Mouse (Mus musculus) hindbrain, embryonic 12.5 days (tissue): ENCODE measurements at regions not wholly inside any gene's neighbourhood (a gene's known extent, or its start where the extent isn't known, plus 50 kb on each side); places are given as distances from the start of the nearest gene placed in this dataset.
A peak's percentile ranks its signal among the peaks of the same experiment; 100 is the strongest.

Source experiments
- ATAC-seq: fragments of 200-750 bp; cut with Nextera tagmentation; 2 replicates; pipeline ENCODE4 v1.8.0; 2017; ENCODE audit warnings: moderate TSS enrichment; ENCODE audit not compliant: low FRiP score
- H3K27ac ChIP-seq: fragments of 300-500 bp; sonication (generic); 2 replicates; pipeline ENCODE4 v1.5.1; 2016; ENCODE audit warnings: mild to moderate bottlenecking
- H3K27me3 ChIP-seq: fragments of 300-500 bp; sonication (generic); 2 replicates; pipeline ENCODE4 v1.6.1; 2016; ENCODE audit warnings: mild to moderate bottlenecking
- H3K36me3 ChIP-seq: fragments of 300-500 bp; sonication (generic); 2 replicates; pipeline ENCODE4 v1.6.1; 2016; ENCODE audit warnings: mild to moderate bottlenecking
- H3K4me1 ChIP-seq: fragments of 300-500 bp; sonication (generic); 2 replicates; pipeline ENCODE4 v1.6.1; 2016
- H3K4me2 ChIP-seq: fragments of 300-500 bp; sonication (generic); replicated peaks from 2 replicates; pipeline ENCODE4 v1.6.1; 2016; ENCODE audit warnings: mild to moderate bottlenecking
- H3K4me3 ChIP-seq: fragments of 300-500 bp; sonication (generic); 2 replicates; pipeline ENCODE4 v1.5.1; 2016; ENCODE audit warnings: mild to moderate bottlenecking
- H3K9ac ChIP-seq: fragments of 300-500 bp; sonication (generic); 2 replicates; pipeline ENCODE4 v1.6.1; 2016; ENCODE audit warnings: mild to moderate bottlenecking, moderate library complexity
- H3K9me3 ChIP-seq: fragments of 300-500 bp; sonication (generic); replicated peaks from 2 replicates; pipeline ENCODE4 v1.6.1; 2016; ENCODE audit warnings: mild to moderate bottlenecking
- WGBS: fragments of 180-500 bp; shearing (Covaris S2); methylation state at CpG from one replicate; pipeline ENCODE4 v1.1.7; 2016; 5-methylcytosine and 5-hydroxymethylcytosine counted together

DNA sequence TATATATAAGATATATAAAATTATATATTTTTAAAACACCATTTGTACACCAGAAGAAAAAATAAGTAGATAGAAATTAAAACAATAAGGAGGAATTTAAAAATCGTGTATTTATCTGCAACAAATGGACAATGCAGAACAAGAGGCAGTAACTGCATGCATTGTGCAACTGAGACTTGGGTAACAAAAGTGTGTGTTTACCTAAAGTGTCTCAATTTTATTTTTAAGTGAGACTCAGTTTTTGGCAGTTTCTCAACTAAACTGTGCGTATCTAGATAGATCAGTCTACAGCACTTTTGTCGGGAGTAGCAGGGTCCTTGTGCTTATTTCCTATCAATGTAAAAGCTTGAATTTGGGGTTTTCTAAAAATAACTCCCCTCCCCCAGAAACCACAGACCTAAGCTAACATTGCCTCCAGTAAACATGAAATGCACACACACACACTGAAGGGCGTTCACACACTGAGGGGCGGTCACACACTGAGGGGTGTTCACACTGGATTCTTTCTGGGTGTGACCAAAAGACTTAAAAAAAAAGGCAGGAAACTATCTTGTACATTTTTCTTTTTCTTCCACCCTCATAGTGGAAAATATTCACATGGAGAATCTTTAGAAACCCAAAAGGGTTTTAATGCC lies 185.7 kb upstream of the Atp2b1 start:
- Histone ChIP-seq H3K9ac (no peak overlapping the region), H3K27me3 (no peaks in the 10 kb centered on the region), H3K4me1 (no peaks in the 10 kb centered on the region), H3K9me3 (no peaks in the 10 kb centered on the region), H3K4me3 (no peak overlapping the region), H3K4me2 (no peak overlapping the region), H3K36me3 (no peaks in the 10 kb centered on the region), H3K27ac (no peak overlapping the region)
- WGBS = 89% methylated on average over 5 of the region's 5 CpGs
- no peak for ATAC-seq

DNA sequence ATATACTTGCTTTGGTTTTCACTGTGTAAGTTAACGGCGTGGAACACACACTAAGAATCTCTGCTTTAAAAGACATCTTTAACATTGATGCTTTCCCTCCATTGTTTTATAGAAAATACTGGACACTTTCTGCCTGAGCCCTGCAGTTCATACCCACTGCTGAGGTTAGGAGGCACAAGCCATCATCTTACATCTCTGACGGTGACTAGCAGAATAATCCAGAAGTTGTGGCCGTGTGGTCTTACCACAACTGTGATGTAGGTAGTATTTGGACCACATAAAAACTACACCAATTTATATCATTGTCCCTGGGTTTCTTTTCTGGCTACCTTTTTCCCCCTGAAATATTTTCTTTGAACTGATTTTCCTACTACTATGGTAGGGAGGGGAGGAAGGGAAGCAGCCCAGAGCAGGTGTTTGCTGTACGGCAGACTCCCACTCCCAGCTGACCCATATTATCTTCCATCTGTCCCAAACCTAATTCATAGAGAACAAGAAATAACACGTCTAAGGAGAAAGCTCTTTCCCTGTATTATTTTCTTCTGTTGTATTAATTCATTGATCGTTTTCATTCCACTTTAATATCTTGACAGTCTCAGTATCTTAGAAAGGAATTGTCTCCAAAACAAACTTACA lies 180.1 kb upstream of the Atp2b1 start:
- H3K27ac ChIP-seq = no peak overlapping the region
- no peaks in the 10 kb centered on the region for H3K27me3 ChIP-seq
- 88% methylated on average over 7 of the region's 7 CpGs for WGBS
- H3K9me3 ChIP-seq = no peaks in the 10 kb centered on the region
- H3K9ac ChIP-seq = no peak overlapping the region
- no peaks in the 10 kb centered on the region for H3K4me1 ChIP-seq
- no peak overlapping the region for H3K4me3 ChIP-seq
- ATAC-seq = no peak
- H3K36me3 ChIP-seq = no peaks in the 10 kb centered on the region
- H3K4me2 ChIP-seq = no peak overlapping the region

DNA sequence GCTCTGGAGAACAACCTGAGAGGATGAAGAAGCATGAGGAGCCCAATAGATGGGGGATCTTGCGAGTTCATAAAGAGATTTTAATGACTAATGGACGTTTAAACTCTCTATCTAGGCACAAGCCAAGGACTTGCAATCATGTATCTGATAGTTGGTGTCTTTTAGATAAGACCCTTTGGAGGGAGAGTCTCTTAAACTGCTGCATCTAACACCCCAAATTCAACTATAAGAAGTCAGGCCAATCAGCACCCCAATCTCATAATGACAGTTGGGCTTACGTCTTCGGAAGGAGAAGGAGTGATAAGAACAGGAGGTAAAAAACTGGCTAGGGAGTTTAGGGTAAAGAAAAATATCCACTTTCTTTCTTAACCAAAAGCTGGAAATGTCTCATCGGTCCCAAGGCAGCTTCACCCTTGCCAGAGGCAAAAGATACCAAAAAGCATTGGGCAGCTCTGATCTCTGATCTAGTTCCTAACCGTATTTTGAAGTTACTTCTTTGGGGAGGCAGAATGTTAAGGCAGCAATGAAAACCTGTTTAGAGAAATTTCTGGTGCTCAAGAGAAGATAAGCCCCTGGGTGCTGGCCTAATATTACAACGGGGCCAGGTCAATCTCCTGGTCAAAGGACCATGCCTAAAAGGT lies 173.6 kb upstream of the Atp2b1 start:
- no peak overlapping the region for H3K4me3 ChIP-seq
- no peak overlapping the region for H3K4me2 ChIP-seq
- no peaks in the 10 kb centered on the region for H3K36me3 ChIP-seq
- no peak overlapping the region for H3K9ac ChIP-seq
- peaks cover 3% of the 10 kb centered on the region; the same call in 1 of the 2 replicates for H3K4me1 ChIP-seq
- WGBS = 85% methylated on average over 7 of the region's 7 CpGs
- H3K27me3 ChIP-seq = no peaks in the 10 kb centered on the region
- no peak overlapping the region for H3K27ac ChIP-seq
- H3K9me3 ChIP-seq = no peaks in the 10 kb centered on the region
- no peak for ATAC-seq

DNA sequence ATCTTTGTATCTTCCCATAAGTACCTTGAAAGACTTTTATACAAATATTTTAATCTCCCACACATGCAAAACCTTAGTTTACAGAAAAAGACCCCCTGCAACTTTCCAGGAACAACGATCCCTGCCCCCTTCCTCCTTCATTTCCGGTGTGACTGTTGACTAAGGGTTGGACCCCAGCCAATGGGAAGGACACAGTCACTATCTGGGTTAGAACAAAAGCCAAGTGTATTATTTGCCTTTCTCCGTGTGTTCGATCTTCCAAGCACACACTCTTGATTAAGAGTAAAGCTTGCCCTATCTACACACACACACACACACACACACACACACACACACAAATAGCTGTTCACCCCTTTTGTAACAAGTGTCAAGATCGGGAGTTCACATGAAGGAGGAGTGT lies 172.8 kb upstream of the Atp2b1 start:
- Histone ChIP-seq H3K4me3 (no peak overlapping the region), H3K36me3 (no peaks in the 10 kb centered on the region), H3K4me1 (peaks cover 3% of the 10 kb centered on the region; the same call in 1 of the 2 replicates), H3K9me3 (no peaks in the 10 kb centered on the region), H3K4me2 (no peak overlapping the region), H3K27ac (no peak overlapping the region), H3K9ac (no peak overlapping the region), H3K27me3 (no peaks in the 10 kb centered on the region)
- no peak for ATAC-seq
- 68% methylated on average over 5 of the region's 5 CpGs for WGBS

DNA sequence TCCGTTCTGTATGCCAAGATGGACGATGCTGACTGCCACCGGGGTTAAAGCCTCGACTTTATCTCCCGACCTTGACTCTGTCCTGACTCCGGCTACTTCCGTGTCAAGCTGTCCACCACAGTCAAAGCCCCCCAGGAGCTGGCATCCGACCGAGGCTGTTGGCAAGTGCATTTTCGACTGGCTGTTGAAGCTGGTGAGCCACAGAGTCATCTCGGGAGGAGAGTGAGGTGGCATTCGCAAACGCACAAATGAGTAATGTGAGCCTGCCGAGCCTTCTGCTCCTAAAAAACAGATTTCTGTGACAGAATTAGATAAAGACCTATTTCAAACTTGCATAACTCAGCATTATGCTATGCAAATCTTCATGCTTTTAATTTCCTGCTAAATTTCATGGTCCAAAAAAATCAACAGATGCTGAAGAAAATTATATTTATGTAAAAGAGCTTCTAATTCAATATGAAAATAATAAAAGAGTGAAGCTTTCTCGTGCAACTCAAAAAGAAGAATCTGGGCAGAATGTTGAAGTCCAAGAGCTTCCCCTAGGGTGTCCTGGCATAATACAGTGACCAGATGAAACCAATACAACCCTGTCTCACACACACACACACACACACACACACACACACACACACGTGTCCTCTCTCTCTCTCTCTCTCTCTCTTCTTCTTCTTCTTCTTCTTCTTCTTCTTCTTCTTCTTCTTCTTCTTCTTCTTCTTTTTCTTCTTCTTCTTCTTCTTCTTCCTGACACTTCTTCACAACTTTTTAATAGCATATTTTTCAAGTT lies 171.2 kb upstream of the Atp2b1 start:
- no peaks in the 10 kb centered on the region for H3K9me3 ChIP-seq
- ATAC-seq = no peak
- peaks cover 3% of the 10 kb centered on the region; the same call in 1 of the 2 replicates for H3K4me1 ChIP-seq
- no peaks in the 10 kb centered on the region for H3K36me3 ChIP-seq
- H3K9ac ChIP-seq = no peak overlapping the region
- no peak overlapping the region for H3K4me2 ChIP-seq
- 76% methylated on average over 16 of the region's 16 CpGs for WGBS
- H3K27ac ChIP-seq = no peak overlapping the region
- no peak overlapping the region for H3K4me3 ChIP-seq
- no peaks in the 10 kb centered on the region for H3K27me3 ChIP-seq

DNA sequence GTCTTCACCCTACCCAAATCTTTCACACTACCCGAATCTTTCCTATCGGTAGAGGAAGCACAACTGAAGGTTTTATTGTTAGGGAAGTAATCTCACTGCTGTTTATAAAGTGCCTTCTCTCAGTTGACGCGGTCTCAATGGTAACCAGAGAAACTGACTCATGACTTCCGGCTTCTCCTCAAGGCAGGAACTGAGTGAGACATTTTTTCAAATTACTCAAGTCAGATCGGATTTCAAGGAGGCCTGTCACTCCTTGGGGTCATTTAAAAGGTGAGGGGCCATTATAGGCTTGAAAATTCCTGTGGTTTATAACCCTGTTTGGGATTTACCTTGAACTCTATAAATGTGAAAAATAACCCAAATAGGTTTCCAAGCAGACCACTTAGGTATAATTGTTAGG lies 170.0 kb upstream of the Atp2b1 start:
- Histone ChIP-seq H3K36me3 (no peaks in the 10 kb centered on the region), H3K4me2 (no peak overlapping the region), H3K9ac (no peak overlapping the region), H3K4me3 (no peak overlapping the region), H3K27ac (no peak overlapping the region), H3K27me3 (no peaks in the 10 kb centered on the region), H3K4me1 (peaks cover 3% of the 10 kb centered on the region; the same call in 1 of the 2 replicates), H3K9me3 (no peaks in the 10 kb centered on the region)
- no peak for ATAC-seq
- 41% methylated on average over 6 of the region's 6 CpGs for WGBS

DNA sequence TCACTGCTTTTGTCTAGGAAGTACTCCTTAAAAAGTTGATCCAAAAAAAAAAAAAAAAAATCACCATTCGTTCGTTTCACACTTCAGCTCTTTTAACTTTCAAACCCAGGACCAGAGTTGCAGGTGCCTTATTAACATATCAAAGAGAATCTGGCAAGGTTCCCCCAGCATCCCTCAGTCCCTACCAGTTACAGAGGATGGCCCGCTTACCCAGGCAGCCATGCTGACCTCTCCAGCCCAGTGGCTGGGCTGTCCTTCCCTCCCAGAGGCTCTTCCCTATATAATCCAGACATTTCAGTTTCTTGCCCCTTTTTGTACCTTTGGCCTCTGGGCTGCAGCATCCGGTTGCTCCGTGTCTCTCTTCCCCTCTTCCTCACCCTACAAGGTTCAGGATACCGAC lies 169.5 kb upstream of the Atp2b1 start:
- Histone ChIP-seq H3K4me2 (no peak overlapping the region), H3K27ac (no peak overlapping the region), H3K36me3 (no peaks in the 10 kb centered on the region), H3K4me3 (no peak overlapping the region), H3K9me3 (no peaks in the 10 kb centered on the region), H3K27me3 (no peaks in the 10 kb centered on the region), H3K4me1 (peaks cover 4% of the 10 kb centered on the region; the same call in 1 of the 2 replicates), H3K9ac (no peak overlapping the region)
- WGBS = 37% methylated on average over 6 of the region's 6 CpGs
- ATAC-seq = no peak

DNA sequence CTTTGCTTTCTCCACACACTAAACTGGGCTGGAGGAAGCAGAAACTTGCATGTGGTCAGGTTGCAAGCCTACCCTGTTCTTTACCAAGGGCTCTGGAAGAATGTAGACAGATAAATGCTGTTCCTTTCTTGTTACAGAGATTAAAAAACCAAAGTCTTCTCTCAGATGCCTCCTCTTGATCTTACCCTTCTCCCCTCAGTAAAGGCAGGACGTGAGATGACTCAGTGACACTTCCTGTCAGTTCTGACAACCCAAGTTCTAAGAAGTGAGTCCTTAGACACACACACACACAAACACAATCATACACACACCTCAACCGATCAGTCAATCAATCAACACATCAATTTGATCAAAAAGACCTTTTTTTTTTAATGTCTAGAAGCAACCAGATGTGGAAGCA lies 168.8 kb upstream of the Atp2b1 start:
- Histone ChIP-seq H3K9ac (no peak overlapping the region), H3K4me2 (no peak overlapping the region), H3K36me3 (no peaks in the 10 kb centered on the region), H3K27ac (no peak overlapping the region), H3K27me3 (no peaks in the 10 kb centered on the region), H3K4me3 (no peak overlapping the region), H3K9me3 (no peaks in the 10 kb centered on the region), H3K4me1 (peaks cover 7% of the 10 kb centered on the region; the same call in 1 of the 2 replicates)
- 67% methylated on average over 2 of the region's 2 CpGs for WGBS
- no peak for ATAC-seq

DNA sequence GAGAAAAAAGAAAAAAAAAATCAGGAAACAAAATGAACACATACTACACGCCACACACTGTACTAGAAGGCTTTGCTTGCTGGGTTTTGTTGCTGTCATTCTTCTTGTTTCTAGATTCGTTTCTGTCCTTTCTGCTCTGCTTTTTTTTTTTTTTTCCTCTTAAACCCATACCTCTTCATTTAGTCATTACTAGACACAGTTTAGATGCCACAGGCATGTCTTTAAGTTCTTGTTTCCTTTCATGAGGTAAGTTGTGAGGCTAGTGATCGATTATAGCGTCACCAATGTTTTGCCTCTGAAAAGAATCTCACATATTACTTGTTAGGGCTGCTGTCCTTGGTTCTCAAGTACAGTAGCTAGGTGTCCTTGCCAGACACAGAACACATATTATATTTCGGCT lies 168.3 kb upstream of the Atp2b1 start:
- Histone ChIP-seq H3K4me3 (no peak overlapping the region), H3K4me2 (no peak overlapping the region), H3K4me1 (peaks cover 7% of the 10 kb centered on the region; the same call in 1 of the 2 replicates), H3K9ac (no peak overlapping the region), H3K9me3 (no peaks in the 10 kb centered on the region), H3K27ac (no peak overlapping the region), H3K36me3 (no peaks in the 10 kb centered on the region), H3K27me3 (no peaks in the 10 kb centered on the region)
- ATAC-seq = no peak
- 81% methylated on average over 5 of the region's 5 CpGs for WGBS

DNA sequence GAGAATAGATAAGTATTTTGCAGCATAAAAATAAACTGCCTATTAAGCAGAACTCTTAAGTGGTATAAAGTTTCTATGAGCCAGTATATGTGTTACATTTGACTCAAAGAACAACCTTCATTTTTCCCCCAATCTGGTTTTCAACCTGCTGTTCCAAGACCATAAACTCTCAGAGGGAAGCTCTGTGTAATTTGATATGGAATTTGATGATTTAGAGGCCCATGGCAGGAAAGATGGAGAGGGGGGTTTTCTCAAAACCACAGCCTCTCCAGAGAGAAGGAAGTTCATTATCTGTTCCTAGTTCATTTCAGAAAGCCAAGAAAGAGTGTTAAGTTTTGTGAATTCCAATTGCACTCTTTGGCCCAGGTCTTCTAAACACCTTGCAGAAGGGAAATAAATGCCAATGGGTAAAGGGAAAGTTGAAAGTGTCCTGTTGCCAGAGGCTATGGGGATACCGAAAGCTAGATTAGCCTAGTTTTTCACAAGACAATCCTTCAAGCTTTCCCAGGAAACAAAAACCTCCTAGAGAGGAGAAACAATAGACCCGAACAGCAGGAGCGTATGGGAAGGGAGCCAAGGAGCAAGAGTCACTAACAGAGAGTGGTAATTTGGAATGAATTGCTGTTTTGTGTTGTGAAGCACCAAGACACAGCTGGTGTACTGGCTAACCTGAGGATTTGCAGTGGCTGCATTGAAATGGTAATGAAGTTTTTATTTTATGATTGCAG lies 165.2 kb upstream of the Atp2b1 start:
- peak; percentile 74; the same call in 1 of the 2 replicates for ATAC-seq
- no peaks in the 10 kb centered on the region for H3K36me3 ChIP-seq
- no peaks in the 10 kb centered on the region for H3K9me3 ChIP-seq
- no peak overlapping the region for H3K9ac ChIP-seq
- H3K4me2 ChIP-seq = no peak overlapping the region
- no peak overlapping the region for H3K27ac ChIP-seq
- H3K4me1 ChIP-seq = peaks cover 5% of the 10 kb centered on the region; the same call in 1 of the 2 replicates
- 9% methylated on average over 3 of the region's 3 CpGs for WGBS
- H3K4me3 ChIP-seq = no peak overlapping the region
- H3K27me3 ChIP-seq = no peaks in the 10 kb centered on the region

DNA sequence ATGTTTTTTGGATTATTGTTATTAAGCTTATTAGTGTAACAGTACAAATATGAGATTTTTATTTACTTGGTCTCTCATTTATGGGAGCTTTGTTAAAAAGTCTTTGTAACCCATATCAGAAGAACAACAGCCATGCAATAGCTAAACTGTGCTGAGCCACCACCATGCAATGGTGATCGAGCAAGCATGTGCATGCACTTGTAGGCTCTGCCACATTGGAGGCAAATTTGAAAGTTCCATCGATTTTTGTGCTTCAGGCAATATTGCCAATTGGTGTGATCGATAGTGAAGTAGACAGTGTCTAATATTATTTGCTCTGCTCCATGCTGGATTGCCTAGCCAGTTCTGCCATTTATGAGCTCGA lies 164.6 kb upstream of the Atp2b1 start:
- no peaks in the 10 kb centered on the region for H3K36me3 ChIP-seq
- H3K4me3 ChIP-seq = no peak overlapping the region
- H3K9ac ChIP-seq = no peak overlapping the region
- H3K9me3 ChIP-seq = no peaks in the 10 kb centered on the region
- 62% methylated on average over 4 of the region's 4 CpGs for WGBS
- H3K27ac ChIP-seq = no peak overlapping the region
- peaks cover 4% of the 10 kb centered on the region; the same call in 1 of the 2 replicates for H3K4me1 ChIP-seq
- peak; percentile 63; the same call in 1 of the 2 replicates for ATAC-seq
- no peaks in the 10 kb centered on the region for H3K27me3 ChIP-seq
- H3K4me2 ChIP-seq = no peak overlapping the region
